Mouse (Mus musculus) right cerebral cortex, adult 18-20 months (tissue): ENCODE results near the gene Rps6kl1.

Experiments used
- DNase-seq: peaks from one replicate; pipeline ENCODE4 v3.0.0; 2022; ENCODE audit warnings: mixed read lengths

The Rps6kl1 gene

GRCm38 (mm10) chr12:85101521-85102106 is 49.5 kb downstream of the Rps6kl1 start:
- DNase-seq = no peak

- no peak for DNase-seq
These were observed 50.1 kb downstream of the Rps6kl1 start for GRCm38 (mm10) chr12:85101001-85101400.

- no peak for DNase-seq
These were observed 55.2 kb downstream of the Rps6kl1 start for GRCm38 (mm10) chr12:85095859-85096258.

- DNase-seq = no peak
These were observed 55.9 kb downstream of the Rps6kl1 start for GRCm38 (mm10) chr12:85095146-85095545.

GRCm38 (mm10) chr12:85094706-85095105 is 56.4 kb downstream of the Rps6kl1 start:
- no peak for DNase-seq

- peak; percentile 77 for DNase-seq
These were observed 57.1 kb downstream of the Rps6kl1 start for GRCm38 (mm10) chr12:85094010-85094409.

- peak; percentile 70 for DNase-seq
These were observed 58.9 kb downstream of the Rps6kl1 start for GRCm38 (mm10) chr12:85092214-85092613.

- no peak for DNase-seq
These were observed 59.9 kb downstream of the Rps6kl1 start for GRCm38 (mm10) chr12:85091190-85091589.

- no peak for DNase-seq
These were observed 63.2 kb downstream of the Rps6kl1 start for GRCm38 (mm10) chr12:85087845-85088244.
